Mouse (Mus musculus) 3T3-L1 (cell line): ENCODE data around the gene Apom.

Experiments
- DNase-seq: peaks from one replicate; pipeline ENCODE4 v3.0.0-alpha.2; 2015; ENCODE audit warnings: low read depth, low spot score

The Apom gene

DNA sequence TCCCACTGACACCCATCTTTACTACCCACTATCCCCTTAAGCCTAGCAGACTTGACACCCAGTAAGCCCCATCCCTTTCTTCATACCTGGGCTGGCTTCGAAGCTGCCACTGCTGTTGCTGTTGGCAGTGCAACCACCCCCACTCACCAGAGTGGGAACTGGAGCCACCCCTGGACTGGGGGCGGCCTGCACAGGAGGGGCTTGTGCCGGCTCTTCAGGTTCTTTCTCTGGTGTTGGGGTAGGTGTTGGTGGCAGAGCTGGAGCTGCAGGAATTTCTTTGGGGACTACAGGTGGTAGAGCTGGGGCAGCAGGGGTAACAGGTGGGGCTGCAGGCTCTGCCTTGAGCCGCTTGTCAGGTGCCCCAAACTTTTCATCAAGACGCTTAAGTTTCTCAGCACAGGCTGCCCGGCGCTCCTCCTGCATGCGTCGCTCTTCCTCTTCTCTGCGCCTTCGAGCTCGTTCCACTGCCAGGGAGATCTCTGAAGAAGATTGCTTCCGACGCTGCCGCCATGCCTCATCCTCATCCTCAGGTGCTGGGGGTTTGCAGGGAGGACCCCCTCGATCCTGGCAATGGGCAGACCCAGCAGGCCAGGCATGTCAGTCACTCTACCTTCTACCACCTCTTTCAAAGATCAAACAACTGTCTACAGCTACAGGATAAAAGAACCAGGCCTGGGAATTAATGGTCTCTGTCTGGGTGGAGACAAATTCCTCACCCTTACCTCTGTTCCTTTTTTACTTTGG is 27.2 kb upstream of the Apom start:
- DNase-seq = no peak

DNA sequence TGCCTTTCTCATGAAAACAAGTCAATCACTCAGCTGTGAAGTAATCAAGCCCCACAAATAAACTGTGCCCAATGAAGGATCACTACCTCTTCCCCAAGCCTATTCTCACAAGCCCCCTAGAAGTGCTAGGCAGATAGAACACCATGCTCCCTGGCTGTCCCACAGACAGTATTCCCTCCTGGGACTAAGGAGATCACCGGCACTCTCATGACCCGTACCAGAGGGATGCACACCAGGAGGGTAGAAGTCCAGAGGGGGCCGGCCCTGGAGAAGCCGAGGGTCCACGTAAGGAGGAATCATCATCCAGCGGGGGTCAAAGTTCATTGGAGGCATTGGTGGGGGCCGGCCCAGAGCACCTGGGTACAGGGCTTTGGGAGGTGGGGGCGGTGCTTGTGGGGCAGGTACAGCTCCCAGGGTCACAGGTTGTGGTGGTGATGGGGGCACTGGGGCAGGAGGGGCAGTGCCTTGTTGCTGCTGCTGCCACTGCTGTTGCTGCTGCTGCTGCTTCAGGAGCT is 25.9 kb upstream of the Apom start:
- no peak for DNase-seq

DNA sequence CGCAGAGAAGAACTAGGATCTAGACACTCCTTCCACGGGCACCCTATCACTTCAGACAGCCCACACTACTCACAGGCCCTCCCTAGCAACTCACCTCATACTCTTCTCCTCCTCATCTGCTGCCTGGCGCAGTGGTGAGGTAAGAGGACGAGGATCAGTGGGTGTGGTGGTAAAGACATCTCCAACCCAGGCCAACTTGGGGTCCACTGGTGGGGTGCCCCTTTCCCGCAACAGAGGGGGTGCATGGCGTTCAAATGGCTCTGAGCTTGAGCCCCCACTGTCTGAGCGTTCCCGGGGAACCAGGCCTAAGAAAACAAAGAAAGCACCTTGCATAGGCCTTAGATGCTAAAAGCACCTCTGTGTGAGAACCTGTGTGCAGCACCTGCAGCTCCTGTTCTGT is 25.4 kb upstream of the Apom start:
- DNase-seq = no peak

DNA sequence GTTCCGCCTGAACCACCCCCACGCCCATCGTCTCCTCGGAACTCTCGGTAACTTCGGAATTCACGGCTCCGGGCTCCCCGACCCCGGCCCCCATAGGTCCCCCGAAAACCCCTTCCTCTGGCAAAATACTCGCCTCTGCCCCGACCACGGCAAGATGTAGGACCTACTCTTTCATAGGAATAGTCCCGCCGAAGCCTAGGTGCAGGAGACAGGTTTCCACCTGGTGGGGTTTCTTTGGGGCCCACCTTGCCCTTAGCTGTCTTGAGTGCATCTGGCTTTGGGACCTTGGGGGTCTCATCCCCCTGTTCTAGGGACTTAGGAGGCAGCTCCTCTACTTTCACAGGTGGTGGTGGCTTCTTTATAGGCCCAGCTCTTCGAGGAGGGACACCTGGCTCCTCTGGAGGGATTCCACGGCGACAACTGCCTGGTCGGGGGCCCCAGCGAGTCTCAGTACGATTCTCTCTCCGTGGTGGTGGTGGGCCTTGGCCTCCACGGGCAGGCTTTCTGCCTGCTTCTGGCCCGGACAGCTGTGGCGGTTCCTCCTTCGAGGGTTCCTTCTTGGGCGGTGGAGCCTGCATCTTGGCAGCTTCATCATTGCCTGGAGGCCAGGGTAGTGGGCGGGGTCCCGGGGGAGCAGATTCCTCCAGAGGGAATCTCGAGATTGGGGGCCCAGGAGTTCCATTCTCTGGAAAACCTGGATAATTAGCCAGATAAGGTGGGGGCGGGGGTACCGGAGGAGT is 24.8 kb upstream of the Apom start:
- DNase-seq = no peak

DNA sequence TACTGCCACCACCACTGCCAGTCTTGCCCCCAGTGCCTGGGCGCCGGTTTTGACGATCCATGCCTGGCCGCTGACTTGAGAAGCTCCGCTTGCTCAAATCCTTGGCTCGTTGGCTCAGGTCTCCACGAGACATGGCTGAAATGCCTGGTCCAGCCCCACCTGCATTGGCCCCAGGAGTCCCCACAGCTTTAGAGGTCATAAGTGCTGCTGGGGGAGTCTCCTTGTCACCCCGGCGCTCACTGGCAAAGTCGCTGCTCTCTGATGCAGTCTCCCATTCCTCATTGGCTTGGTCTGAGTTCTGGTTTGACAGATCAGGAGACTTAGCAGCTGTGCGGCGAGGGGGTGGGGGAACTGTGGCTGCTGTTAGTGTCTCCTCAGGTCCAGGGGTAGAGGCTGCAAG is 23.6 kb upstream of the Apom start:
- no peak for DNase-seq

DNA sequence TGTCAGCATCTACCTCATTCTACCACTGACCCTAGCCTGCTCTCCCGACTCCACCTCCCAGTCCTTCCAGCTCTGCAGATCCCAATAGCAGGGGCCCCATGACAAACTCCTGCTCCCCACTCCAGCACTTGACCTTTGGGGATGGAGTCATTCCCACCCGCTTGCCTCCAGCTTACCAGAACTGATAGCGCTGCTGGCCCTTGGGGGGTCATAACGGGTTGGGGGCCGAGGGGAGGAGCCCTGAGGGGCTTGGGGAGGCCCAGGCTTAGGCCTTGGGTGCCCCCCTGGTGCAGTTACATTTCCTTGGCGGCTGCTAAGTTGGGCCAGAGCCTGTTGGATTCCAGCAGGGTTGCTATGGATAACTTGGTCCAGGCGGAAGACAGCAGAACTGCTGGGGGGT is 22.8 kb upstream of the Apom start:
- no peak for DNase-seq

DNA sequence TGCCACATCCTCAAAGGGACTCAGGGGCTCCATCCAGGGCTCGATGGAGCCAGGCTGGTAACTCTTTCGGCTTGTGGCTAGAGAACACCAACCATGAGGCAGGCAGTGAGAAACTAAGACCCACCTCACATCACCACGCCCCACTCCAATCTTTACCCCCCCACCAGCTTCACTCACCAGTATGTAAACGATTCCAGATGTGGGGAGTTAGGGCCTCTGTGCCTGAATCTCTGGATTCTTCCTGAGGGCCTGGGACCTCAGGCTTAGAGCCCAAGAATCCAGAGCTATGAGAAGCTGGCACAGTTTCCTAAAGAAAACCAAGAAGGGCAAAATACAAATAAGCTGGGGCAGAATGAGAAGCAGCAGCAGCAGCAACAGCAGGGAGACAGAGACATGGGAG is 22.1 kb upstream of the Apom start:
- DNase-seq = peak; percentile 42

DNA sequence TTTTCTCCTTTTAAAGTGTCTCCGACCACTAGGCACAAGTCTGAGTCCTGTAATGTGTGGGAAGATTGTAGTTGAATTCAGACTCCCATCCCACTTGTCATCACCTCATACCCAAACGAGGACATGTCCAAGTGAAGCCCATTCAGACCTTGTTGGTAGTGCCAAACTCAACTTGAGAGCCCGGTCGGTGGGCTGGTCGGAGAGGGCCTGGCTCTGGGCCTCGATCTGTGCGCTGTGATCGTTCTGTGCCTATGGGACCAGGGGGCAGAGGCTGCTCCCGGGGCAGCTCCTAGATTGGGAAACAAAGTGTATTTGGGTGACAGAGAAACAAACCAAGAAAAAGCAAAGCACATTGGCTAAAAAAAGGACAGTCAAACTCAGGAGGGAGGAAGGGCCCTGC is 21.2 kb upstream of the Apom start:
- DNase-seq = no peak

DNA sequence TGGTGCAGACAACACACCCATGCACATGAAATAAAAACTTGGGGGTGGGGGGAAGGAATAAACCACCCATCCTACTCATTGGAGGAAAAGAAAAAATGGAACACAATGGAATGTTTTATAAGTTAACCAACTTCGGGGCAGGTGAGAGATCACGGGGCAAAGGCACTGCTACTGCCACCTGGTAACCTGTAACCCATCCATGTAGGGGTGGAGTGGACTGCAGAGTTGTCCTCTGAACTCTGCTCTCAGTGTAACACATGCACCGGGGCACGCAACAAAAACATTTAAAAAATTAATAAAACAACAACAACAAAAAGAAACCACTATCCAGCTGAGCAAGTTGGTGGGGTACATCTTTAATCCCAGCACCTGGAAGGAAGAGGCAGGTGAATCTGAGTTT is 20.3 kb upstream of the Apom start:
- no peak for DNase-seq

DNA sequence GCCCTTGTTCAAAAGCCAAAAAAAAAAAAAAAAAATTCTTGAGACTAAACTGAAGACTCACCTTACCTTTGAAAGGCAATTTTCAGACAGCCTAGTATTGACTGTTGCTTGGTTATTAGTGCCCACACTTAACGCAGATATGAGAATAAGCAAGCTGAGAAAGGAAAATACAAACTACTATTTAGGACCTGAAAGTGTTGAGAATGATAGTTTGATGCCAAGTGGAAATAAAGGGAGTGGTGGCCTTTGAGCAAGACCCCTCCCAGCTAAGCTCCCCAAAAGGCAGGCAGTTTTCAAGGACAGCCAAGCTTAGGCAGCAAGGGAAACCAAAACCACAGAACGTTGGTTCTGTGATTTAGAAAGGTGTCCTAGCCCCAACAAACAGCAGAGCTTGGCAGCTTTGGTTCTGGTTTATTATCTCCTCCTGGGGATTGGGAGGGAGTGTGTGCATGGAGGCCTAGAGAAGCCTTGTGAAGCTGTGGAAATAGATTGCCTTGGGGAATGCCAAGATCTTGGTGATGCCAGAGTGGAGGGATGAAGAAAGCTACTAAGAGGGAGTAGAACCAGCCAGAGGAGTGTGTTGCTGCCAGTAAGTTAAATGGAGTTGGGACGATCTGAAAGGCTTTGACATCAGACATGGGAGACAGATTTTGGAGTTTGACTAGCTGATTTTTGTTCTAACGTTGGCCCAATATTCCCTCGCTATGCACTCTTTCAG is 16.2 kb upstream of the Apom start:
- peak; percentile 40 for DNase-seq

DNA sequence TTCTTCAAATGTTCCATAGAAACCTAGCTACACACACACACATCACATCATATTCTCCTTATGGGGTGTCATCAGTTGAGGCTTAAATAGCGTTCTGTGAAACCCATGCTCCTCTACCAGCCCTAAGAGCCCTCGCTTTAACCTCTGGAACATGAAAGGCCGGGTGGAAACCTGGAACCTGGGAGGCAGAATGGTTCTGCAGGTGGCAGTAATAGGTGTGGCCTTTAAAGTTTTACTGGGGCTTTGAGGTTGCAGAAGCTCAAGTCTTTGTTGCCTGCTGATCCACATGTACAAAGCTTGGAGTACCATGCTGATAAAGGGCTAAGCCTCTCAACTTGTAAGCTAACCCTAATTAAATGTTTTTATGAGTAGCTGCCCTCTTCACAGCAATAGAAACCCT is 15.5 kb upstream of the Apom start:
- DNase-seq = peak; percentile 31

DNA sequence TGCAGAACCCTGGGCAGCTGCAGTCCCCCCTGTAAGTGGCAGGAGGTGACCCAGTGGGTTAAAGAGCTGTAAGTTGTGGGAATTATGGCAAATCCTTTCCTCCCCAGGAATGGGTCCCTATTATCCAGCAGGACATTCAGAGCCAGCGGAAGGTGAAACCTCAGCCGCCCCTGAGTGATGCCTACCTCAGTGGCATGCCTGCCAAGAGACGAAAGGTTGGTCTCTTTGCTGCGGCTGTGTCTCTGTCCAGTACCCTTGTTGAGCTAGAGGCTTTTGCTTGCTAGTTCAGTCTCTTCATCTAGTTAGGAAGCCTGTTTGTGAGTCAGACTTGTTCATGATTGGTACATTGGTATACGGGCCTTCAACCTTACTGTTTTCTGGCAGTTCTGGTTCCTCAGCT is 14.3 kb upstream of the Apom start:
- DNase-seq = no peak

DNA sequence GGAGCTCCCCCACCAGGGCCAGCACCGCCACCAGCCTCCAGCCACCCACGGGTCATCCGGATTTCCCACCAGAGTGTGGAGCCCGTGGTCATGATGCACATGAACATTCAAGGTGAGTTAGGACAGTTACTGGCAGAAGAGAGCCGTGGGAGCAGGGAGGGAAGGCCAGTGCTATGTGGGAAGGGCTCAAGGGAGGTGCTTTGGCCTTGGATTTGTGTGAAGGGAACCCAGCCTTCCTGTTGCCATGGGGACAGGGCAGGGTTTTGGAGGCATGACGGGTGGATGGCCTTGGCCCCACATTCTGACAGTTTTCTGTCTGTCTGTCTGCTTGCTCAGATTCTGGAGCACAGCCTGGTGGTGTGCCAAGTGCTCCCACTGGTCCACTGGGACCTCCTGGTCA is 10.1 kb upstream of the Apom start:
- DNase-seq = no peak

DNA sequence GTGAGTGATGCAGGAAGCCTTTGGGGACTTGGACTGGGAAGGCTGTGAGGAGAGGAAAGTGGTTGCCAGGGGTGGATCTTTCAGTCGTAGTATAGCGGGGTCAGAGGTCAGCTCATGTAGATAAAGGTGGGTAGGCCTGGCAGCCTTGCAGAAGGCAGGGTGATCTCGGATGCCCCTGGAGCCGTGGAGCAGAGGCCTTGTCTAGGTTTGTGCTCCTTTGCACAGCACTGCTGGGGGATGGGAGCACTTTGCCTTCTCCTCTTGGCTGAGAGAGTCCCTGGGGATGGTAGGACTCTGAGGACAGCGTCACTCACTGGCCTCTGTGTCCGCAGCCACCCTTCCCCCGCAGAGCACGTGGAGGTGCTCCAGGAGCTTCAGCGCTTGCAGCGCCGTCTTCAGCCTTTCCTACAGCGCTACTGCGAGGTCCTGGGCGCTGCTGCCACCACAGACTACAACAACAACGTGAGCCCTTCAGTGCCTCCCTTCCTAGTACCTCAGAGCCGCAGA is 8.7 kb upstream of the Apom start:
- DNase-seq = no peak

DNA sequence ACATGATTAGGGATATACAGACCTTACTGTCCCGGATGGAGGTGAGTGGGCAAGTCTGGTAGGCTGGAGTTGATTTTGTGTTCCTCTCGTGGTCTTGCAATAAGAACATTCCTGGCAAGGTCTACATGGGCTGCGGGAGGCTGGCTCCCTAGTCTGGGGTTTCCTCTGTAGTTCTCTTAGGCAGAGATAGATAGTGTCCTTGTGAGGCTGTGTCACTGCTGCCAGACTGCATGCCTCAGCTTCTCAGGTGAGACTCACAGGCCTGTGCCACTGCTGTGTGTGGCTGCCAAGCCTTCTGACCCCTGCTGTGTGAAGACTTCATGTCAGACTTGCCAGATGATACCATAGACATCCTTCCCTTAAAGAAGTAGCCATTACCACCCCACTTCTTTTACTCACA is 7.4 kb upstream of the Apom start:
- DNase-seq = no peak

DNA sequence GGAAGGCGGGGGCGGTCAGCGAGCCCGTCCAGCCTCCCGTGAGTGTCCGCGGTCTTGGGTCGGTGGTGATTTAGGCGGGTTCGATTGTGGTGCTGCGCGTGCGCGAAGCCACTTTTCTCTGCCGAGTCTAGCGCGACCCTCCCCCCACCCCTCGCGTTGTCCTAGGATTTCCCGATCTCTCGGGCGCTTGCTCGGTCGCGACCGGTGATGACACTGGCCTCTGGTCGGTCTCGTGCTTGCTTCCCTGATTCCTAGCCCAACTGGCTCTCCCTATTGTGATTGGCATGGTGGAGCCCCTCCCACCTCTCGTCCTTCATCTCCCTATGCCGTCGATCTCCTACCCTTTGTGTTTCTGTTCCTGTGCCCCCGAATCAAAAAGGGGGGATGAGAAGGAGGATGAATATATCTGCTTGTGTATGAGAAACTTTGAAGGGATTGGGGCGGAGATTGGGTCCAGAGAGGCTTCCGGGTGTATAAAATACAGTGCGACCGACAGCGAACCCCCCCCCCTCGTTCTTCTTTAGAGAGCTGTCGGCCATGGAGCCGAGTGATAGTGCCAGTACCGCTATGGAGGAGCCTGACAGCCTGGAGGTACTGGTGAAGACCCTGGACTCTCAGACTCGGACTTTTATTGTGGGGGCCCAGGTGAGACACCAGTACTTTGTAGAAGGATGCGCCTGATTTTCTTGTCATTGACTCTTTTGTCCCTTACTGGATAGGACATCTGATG is 3.9 kb upstream of the Apom start:
- DNase-seq = peak; percentile 91

DNA sequence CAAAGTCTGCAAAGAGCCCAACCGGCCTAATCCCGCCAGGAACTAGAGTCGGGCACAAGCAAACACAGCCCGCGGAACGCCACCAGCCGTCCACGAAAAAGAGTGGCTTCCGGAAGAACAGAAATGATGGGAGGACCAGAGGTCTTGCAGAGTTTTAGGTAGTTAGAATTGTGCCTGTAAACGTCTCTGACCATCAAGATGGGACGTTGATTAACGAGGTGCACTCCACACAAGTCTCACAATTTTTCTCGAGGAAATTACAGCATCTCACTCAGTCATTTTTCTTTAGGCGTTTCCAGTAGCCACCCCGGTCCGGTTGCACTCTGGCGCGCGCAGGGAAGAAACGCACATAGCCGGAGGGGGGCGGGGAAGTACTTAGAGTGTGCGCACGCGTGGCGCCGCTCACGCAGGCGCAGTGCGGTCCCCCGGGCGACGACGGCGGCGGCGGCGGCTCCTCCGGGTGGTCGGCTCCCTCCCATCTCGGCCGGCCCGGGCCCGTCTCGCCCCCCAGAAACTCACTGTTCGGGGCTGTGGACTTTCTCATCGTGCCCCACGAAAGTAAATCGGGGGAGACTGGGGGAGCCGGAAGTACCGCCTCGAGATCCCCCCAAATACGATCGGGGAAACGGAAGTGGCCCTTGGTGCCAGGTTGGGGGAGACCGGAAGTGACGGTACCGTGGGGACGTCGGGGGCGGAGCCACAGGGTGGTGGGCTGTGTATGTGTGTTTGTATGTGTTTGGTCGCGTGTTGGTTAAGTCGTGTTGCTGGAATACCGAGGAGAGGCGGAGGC is 3.1 kb upstream of the Apom start, which contains the start of gene Bag6:
Gene Bag6, plus strand, starts transcription at position 378 of the 790 bp plus-strand sequence.
- peak; percentile 96 for DNase-seq

DNA sequence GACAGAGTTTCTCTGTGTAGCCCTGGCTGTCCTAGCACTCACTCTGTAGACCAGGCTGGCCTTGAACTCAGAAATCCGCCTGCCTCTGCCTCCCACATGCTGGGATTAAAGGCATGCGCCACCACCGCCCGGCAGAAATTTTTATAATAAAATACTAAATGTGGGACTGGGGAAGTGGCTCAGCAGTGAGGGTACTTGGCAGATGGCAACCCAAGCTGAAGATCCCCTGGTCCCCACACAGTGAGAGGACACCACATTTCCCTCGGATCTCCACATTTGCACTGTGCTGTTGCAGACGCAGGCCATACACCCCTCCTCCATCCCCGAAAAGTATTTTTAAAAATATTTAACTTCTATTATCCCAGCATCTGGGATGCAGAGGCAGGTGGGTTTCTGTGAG is 1.7 kb upstream of the Apom start:
- DNase-seq = no peak

DNA sequence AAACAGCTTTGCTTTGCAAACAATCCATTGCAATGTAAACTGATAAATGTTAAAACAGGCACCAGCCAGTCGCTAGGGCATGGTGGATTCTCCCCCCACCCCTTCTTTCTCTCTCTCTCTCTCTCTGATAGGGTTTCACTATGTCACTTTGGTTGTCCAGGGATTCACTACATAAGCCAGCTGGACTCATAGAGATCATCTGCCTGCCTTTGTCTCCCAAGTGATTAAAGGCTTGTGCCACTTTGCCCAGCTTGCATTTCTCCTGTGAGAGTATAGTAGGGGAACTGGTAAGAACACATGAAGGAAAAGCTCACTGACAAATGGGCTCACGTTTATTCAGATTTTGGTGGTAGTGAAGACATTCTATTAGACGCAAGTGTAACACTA is 317 bp upstream of the Apom start:
- no peak for DNase-seq

DNA sequence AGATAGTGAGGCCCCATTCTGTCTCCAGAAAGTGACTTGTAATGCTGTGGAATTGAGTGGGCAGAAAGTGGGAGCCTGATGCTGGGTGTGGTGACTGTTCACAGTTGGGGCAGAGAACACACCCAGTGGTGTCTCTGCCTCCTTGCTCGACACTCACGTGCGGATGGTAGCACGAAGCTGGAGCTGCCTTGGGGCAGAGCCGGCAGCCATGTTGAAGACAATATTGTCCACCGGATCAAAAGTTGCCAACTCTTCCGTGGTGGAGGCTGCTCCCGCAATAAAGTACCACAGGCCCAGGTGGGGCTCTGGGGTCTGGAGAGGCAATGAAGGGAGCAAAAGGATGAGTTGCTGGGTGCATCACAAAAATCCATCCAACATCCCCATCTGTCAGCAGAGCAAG is 812 bp downstream of the Apom start:
- DNase-seq = no peak

DNA sequence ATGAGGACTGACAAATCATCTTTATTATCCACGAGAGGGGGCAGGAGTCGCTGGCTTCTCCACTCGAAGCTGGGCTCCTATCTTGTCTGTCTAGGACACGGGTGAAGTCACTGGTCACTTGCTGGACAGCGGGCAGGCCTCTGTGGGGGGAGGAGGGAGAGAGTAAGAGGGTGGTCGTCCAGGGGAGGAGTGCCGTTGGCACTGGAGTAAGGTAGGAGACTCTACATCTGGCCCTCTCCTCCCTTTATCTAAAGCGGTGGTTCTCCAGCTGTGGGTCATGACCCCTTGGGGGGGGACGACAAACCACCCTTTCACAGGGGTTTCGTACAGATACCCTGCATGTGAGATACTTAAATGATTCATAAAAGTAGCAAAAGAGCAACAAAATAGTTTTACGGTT is 2.9 kb downstream of the Apom start:
- DNase-seq = no peak
